Mouse (Mus musculus) inflammation-experienced regulatory T-cells, adult 6 months (primary cell): ENCODE measurements around the gene Glt28d2. TPM values are rescaled to one million over a fixed set of nuclear protein-coding genes. Genes with fewer than 3 reads are reported as not detected.

Experiments used
- ATAC-seq: one replicate; pipeline ENCODE4 v1.8.0; 2017
- polyA plus RNA-seq, 3 experiments: library from polyadenylated mRNA; unstranded; fragments of 100-300 nt; shearing (Covaris generic); gene quantifications; one replicate each; pipeline ENCODE4 v1.2.1; 2017

The Glt28d2 gene
- polyA plus RNA-seq, 3 experiments from 2014 or later = 0.57 to 4.4 (median 3.9) TPM

GRCm38 (mm10) chr3:85820839-85821548, 66.3 kb downstream of the Glt28d2 start:
- ATAC-seq = no peak

Other genes with a start within 250 kb of the Glt28d2 start
- gene Fam160a1, start 70.2 kb downstream of the Glt28d2 start, polyA plus RNA-seq = 1 to 10 TPM; 1.2 to 5.0 (median 4.4) TPM
- 1 to 10 TPM in 1 of 3 experiments, under 1 TPM in 2; 0.74 to 4.1 (median 0.98) TPM for gene Gm37240, start within 50 bp of the Glt28d2 start, polyA plus RNA-seq
- gene Sh3d19, start 83.6 kb upstream of the Glt28d2 start, polyA plus RNA-seq = 1 to 10 TPM; 2.0 to 4.1 (median 2.7) TPM
- gene Prss48, start 115.0 kb upstream of the Glt28d2 start, polyA plus RNA-seq = not detected